Mouse (Mus musculus): ENCODE measurements around the gene Olfr894.
"Not testable (repeated sequence)": the region's sequence is repeated elsewhere in the genome, so short reads cannot be mapped to it uniquely, and the experiment has no call there.

Gene Olfr894

DNA sequence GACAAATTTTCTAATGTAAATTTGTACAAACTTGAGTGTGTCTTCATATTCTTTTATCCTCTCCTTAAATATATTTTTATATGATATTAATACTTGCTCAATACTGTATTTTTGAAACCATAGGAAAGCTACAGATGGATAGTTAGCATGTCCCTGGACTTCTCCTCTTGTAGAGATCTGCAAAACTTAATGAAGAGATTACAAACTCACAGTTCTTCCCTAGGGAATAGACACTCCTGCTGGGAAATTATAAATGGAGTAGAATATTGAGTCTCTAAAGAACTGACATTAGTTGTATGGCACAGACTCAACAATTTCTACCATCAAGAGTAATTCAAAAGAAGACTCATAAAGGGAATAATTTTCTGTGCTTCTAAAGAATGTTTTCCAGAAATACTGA is at the start of gene Olfr894:
Gene Olfr894, plus strand, starts transcription at position 301 of the 400 bp plus-strand sequence.
- no peak for DNase-seq

DNA sequence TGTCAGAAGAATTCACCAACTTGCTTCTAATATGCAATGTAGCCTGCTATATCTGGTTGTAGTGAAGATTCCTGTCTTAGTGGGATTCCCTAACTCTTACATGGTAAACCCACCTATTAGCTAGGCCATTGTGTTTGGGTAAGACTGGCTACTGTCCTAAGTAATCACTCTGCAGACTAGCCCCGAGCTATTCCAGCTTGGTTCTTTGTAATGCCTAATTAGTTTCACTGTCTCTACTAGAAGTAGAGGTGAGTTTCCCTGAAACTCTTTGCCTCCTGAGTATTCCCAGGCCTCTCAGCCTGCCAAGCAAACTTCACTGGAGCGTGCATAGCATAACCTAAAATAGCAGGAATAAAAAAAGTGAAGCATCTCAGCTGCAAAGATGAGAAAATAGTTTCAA is 49.5 kb upstream of the Olfr894 start:
- DNase-seq, result not testable (repeated sequence)

DNA sequence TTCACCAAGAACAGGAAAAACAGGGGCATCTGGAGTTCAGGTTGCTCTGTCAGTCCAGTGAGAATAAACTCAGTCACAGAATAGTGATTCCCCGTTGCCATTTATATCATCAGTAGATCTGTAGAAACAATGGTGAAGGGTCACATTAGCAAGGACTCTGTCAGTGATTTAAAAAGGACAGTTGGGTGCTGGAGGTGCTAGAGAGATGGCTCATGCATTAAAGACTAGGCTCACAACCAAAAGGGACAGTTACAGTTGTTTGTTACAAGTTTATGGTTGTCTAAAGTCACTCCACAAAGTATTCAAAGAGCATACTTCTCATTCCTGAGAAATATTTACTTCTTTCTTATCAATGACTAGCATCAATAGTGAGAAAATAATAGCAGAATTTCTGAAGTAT is 37.1 kb upstream of the Olfr894 start, which contains the start of gene Olfr891:
Gene Olfr891, minus strand, starts transcription at position 101 of the 400 bp plus-strand sequence.
- no peak for DNase-seq

DNA sequence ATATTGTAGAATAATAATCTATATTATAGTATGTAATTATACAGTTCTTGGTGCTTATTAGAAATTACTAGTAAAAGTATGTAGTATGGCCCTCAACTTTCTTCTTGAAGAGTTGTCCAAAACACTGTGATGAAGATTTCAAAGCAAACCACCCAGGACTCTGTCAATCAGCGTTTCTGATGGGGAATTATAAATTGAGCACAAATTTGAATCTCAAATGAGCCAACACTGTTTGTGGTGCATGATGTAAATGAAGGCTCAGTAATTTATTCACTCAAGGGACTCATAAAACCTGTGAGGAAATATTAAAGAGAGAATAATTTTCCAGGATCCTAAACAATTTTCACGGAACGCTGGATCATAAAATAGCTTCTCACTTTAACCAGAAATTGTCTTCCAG is 9.8 kb upstream of the Olfr894 start, which contains the start of gene Olfr893:
Gene Olfr893, plus strand, starts transcription at position 301 of the 400 bp plus-strand sequence.
- DNase-seq, result no peak

DNA sequence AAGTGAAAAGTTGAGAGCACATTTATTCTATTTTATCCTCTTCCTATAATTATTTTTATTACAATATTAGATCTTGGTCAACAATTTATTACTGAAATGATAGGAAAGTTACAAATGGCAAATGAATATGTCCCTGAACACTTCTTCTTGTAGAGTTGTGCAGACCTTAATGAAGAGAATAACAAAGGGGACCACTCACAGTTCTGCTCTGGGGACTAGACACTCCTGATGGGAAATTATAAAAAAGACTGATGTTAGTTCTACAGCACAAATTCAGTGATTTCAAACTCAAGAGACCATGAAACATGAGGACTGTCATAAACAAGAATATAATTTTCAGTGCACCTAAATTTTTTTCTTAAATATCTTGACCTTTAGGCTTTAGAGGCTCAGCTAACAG is 34.6 kb downstream of the Olfr894 start, which contains the start of gene Olfr143:
Gene Olfr143, plus strand, starts transcription at position 301 of the 400 bp plus-strand sequence.
- no peak for DNase-seq

DNA sequence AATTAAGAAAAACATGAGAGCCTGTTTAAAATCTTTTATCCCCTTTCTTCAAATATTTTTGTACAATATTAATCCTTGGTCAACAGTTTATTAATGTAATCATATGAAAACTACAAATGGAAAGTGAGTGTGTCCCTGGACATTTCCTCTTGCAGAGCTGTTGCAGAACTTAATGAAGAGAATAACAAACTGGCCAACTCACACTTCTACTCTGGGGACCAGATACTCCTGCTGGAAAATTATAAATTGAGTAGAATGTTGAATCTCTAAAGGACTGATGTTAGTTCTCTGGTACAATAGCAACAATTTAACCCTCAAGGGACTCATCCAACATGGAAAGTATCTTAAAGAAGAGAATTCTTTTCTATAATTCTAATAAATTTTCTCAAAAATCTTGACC is 49.7 kb downstream of the Olfr894 start, which contains the start of gene Olfr895:
Gene Olfr895, plus strand, starts transcription at position 301 of the 400 bp plus-strand sequence.
- no peak for DNase-seq
